Mouse (Mus musculus): ENCODE data around the gene Parp14. TPM values are rescaled to one million over a fixed set of nuclear protein-coding genes. Genes with fewer than 3 reads are reported as not detected.

The Parp14 gene
- total RNA-seq, 2 experiments from 2014 or later: 10.8 to 11.1 TPM

GRCm38 (mm10) chr16:35787568-35788189 is 83.7 kb downstream of the Parp14 start:
- DNase-seq (ENCODE audit: low spot score in 2 of 2): no peak

DNA sequence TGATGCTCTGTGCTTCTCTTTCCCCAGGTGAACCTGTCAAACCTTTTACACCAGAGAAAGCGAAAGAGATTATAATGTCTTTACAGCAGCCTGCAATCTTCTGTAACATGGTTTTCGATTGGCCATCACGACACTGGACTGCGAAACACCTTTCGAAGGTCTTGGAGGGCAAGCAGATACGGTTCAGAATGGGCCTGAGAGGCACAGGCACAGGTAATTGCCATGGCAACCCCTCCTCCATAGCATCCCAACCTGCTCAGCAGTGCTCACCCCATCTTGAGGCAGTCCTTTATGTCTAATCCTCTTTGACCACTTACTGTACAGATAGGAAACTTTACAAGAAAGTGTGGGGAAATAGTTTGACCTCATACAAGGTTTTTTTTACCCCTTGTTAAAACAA is 84.2 kb downstream of the Parp14 start:
- DNase-seq (ENCODE audit: low spot score in 2 of 2): no peak

- DNase-seq (ENCODE audit: low spot score in 2 of 2): no peak
Observed at GRCm38 (mm10) chr16:35784134-35784725, 87.1 kb downstream of the Parp14 start.

DNA sequence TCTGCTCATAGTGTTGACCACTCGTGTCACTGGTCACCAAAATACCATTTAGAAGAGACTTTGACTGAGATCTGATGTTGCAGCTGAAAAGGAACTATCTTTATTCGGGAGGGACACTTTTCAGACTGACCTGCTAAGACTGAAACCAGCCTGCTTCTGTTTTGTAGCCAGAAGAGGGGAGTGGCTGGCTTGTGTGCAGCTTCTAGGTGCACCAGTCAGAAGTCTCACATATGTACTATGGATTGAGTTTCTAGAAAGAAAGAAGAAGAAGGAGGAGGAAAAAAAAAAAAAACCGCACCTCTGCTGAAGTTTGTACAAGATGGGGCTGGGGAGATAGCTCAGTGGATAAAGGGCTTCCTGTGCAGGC is 88.2 kb downstream of the Parp14 start:
- no peak for DNase-seq (ENCODE audit: low spot score in 2 of 2)

Other genes starting within 250 kb of the Parp14 start
- gene Dirc2, start 102.2 kb downstream of the Parp14 start, total RNA-seq (2021): 10 to 100 TPM; 30.6 to 33.0 TPM
- 1 to 10 TPM; 5.4 to 5.6 TPM for gene Hspbap1, start 101.2 kb downstream of the Parp14 start, total RNA-seq (2021)
- 10 to 100 TPM; 17.7 to 18.4 TPM for gene Parp9, start 66.9 kb upstream of the Parp14 start, total RNA-seq (2021)
- gene Dtx3l, start 67.6 kb upstream of the Parp14 start, total RNA-seq (2021): 10 to 100 TPM in 1 of 2 experiments, 1 to 10 TPM in 1; 9.4 to 12.4 TPM
- 10 to 100 TPM; 49.9 to 58.6 TPM for gene Kpna1, start 107.2 kb upstream of the Parp14 start, total RNA-seq (2021)
- gene Wdr5b, start 169.6 kb upstream of the Parp14 start, total RNA-seq (2021): 1 to 10 TPM; 7.4 to 9.3 TPM
- gene Fam162a, start 200.1 kb upstream of the Parp14 start, total RNA-seq (2021): 100 to 1,000 TPM; 142 to 143 TPM
- gene Ccdc58, start 200.1 kb upstream of the Parp14 start, total RNA-seq (2021): 10 to 100 TPM; 67.8 to 69.9 TPM